Mouse (Mus musculus): Measurements from ENCODE around the gene Slc25a13. TPM values are rescaled to one million over a fixed set of nuclear protein-coding genes. Genes with fewer than 3 reads are reported as not detected.

Gene Slc25a13
- polyA plus RNA-seq, 1 experiment from 2014 or later: 43.6 TPM

DNA sequence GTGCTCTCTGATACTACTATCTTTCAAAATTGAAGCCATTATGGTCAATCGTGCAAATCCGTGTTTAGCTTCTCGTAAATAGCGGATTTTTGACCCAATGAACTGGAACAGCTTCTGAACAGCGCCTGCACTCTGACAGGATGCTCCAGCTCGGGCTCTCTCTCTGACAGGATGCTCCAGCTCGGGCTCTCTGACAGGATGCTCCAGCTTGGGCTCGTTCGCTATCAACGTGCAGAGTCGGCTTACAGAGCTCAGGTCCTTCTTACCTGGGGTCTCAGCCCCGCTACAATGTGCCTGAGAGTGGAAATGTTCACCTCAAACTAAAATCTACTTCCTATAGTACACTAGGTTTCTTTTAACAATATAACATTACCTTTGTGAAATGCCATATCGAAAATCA, 71.6 kb downstream of the Slc25a13 start:
- H3K4me1 ChIP-seq (ENCODE audit: control insufficient read depth, insufficient read depth, low read length): no peaks in the 10 kb centered on the region
- H3K9ac ChIP-seq (ENCODE audit: low read depth, low read length): no peak overlapping the region
- no peaks in the 10 kb centered on the region for H3K9me3 ChIP-seq (ENCODE audit: control insufficient read depth, low read length)
- no peak overlapping the region for H3K27ac ChIP-seq (ENCODE audit: low read depth, low read length)
- H3K36me3 ChIP-seq (ENCODE audit: control insufficient read depth, insufficient read depth, low read length): peaks cover 5% of the 10 kb centered on the region; the same call in 1 of the 2 replicates
- WGBS: 46% methylated on average over 13 of the region's 13 CpGs
- no peak for ATAC-seq (ENCODE audit: low FRiP score, low TSS enrichment)
- no peak overlapping the region for H3K4me3 ChIP-seq (ENCODE audit: low read length)
- no peaks in the 10 kb centered on the region for H3K27me3 ChIP-seq (ENCODE audit: control insufficient read depth, insufficient read depth, low read length)
- no peak overlapping the region for H3K4me2 ChIP-seq (replicated peaks; ENCODE audit: low read depth, low read length)

DNA sequence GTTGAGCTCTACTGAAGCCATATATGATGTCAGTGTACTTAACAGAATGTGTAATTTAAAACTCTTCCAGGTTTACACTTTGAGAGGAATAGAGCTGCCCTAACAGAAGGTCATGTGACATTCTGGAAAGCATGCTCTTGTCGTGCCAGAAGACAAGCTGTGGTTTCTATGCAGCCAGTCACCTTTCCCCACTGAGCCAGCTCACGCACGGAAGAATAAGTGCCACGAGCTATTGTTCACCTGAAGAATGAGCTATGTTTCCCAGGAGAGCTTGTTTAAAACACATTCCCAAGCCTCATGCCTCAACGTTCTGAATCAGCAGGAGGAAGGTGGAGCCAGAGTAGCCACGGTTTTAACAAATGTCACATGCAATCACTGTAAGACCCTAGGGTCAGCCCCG, 73.4 kb downstream of the Slc25a13 start:
- Histone ChIP-seq H3K27me3 (ENCODE audit: control insufficient read depth, insufficient read depth, low read length) (no peaks in the 10 kb centered on the region), H3K36me3 (ENCODE audit: control insufficient read depth, insufficient read depth, low read length) (peaks cover 5% of the 10 kb centered on the region; the same call in 1 of the 2 replicates), H3K4me1 (ENCODE audit: control insufficient read depth, insufficient read depth, low read length) (no peaks in the 10 kb centered on the region), H3K9ac (ENCODE audit: low read depth, low read length) (no peak overlapping the region), H3K27ac (ENCODE audit: low read depth, low read length) (no peak overlapping the region), H3K4me2 (replicated peaks; ENCODE audit: low read depth, low read length) (no peak overlapping the region), H3K9me3 (ENCODE audit: control insufficient read depth, low read length) (no peaks in the 10 kb centered on the region), H3K4me3 (ENCODE audit: low read length) (no peak overlapping the region)
- 38% methylated on average over 7 of the region's 7 CpGs for WGBS
- no peak for ATAC-seq (ENCODE audit: low FRiP score, low TSS enrichment)

DNA sequence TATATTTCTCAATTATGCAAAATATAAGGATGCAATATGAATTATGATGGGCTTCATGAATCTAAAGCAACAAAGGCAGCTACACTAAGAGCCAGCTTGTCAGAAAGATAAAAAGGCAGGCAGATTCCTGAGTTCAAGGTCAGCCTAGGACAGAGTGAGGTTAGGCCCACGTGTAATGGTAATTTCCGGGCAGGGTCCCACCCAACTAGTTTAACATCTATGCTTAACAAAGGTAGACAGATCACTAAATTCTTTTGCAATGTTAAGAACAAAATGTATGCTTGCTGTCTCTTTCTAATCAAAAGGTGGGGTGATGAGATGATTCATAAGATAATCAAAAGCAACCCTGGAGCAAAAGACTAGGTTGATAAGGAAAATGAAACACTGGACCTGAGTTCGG, 76.6 kb downstream of the Slc25a13 start:
- H3K27ac ChIP-seq (ENCODE audit: low read depth, low read length): no peak overlapping the region
- 88% methylated on average over 3 of the region's 3 CpGs for WGBS
- H3K36me3 ChIP-seq (ENCODE audit: control insufficient read depth, insufficient read depth, low read length): no peaks in the 10 kb centered on the region
- ATAC-seq (ENCODE audit: low FRiP score, low TSS enrichment): no peak
- no peaks in the 10 kb centered on the region for H3K4me1 ChIP-seq (ENCODE audit: control insufficient read depth, insufficient read depth, low read length)
- H3K9me3 ChIP-seq (ENCODE audit: control insufficient read depth, low read length): no peaks in the 10 kb centered on the region
- no peak overlapping the region for H3K4me2 ChIP-seq (replicated peaks; ENCODE audit: low read depth, low read length)
- no peaks in the 10 kb centered on the region for H3K27me3 ChIP-seq (ENCODE audit: control insufficient read depth, insufficient read depth, low read length)
- H3K4me3 ChIP-seq (ENCODE audit: low read length): no peak overlapping the region
- H3K9ac ChIP-seq (ENCODE audit: low read depth, low read length): no peak overlapping the region

DNA sequence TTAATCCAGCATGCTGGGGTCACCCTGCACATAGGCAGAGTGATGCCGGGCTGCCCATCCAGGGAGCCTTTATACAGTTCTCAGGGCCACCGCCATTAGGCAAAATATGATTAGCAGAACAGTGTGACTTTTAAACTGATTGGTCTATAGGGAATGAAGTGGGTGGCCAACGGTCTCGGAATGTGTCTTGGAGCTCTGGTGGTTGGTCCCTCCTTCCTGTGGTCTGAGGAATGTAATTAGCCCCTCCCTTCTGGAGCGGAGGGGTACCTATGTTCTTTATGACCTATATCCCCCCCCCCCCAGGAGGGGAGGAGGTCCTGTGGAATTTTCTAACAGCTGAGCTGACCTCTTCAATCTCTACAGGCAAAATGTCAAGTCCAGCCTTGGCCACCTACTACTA, 77.9 kb downstream of the Slc25a13 start:
- Histone ChIP-seq H3K36me3 (ENCODE audit: control insufficient read depth, insufficient read depth, low read length) (no peaks in the 10 kb centered on the region), H3K4me2 (replicated peaks; ENCODE audit: low read depth, low read length) (no peak overlapping the region), H3K27me3 (ENCODE audit: control insufficient read depth, insufficient read depth, low read length) (no peaks in the 10 kb centered on the region), H3K9ac (ENCODE audit: low read depth, low read length) (no peak overlapping the region), H3K4me3 (ENCODE audit: low read length) (no peak overlapping the region), H3K27ac (ENCODE audit: low read depth, low read length) (no peak overlapping the region), H3K4me1 (ENCODE audit: control insufficient read depth, insufficient read depth, low read length) (no peaks in the 10 kb centered on the region), H3K9me3 (ENCODE audit: control insufficient read depth, low read length) (no peaks in the 10 kb centered on the region)
- ATAC-seq (ENCODE audit: low FRiP score, low TSS enrichment): no peak
- WGBS: 84% methylated on average over 5 of the region's 5 CpGs

DNA sequence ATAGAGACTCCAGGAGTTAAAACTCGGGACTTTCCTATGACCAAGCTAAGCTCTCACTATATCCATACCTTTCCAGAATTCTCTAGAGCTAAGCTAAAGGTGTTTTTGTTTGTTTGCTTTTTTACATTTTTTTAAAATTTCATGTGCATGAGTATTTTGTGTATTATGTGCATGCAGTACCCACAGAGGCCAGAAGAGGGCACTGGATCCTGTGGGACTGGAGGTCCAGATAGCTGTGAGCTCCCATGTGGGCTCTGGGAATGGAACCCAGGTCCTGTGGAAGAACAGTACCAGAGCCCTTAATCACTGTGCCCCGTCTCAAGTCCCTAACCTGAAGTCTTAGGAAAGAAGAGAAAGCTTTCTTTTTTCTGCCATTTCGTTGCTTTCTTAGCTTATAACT, 80.2 kb downstream of the Slc25a13 start:
- 98% methylated on average over 3 of the region's 3 CpGs for WGBS
- no peaks in the 10 kb centered on the region for H3K9me3 ChIP-seq (ENCODE audit: control insufficient read depth, low read length)
- H3K27me3 ChIP-seq (ENCODE audit: control insufficient read depth, insufficient read depth, low read length): no peaks in the 10 kb centered on the region
- H3K4me1 ChIP-seq (ENCODE audit: control insufficient read depth, insufficient read depth, low read length): no peaks in the 10 kb centered on the region
- no peak overlapping the region for H3K27ac ChIP-seq (ENCODE audit: low read depth, low read length)
- ATAC-seq (ENCODE audit: low FRiP score, low TSS enrichment): no peak
- H3K4me3 ChIP-seq (ENCODE audit: low read length): no peak overlapping the region
- no peak overlapping the region for H3K4me2 ChIP-seq (replicated peaks; ENCODE audit: low read depth, low read length)
- H3K9ac ChIP-seq (ENCODE audit: low read depth, low read length): no peak overlapping the region
- no peaks in the 10 kb centered on the region for H3K36me3 ChIP-seq (ENCODE audit: control insufficient read depth, insufficient read depth, low read length)

DNA sequence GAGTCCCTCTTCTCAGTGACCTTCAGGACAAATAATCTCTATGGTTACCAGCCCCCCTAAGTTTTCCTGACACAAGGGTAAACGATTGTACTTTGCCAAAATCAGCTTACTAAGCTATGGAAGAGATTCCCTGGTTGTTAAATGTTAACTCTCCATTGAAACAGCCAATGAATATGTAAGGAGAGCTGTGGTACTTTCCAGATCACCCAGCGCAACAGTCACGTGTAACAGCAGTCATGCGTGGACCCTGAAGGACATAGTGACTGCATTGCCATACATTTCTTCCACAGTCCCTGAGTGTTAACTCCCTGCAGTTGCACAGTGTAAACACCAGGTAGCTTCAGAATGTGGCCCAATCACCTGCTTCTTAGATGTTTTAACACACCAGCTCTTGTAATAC, 82.0 kb downstream of the Slc25a13 start:
- H3K27ac ChIP-seq (ENCODE audit: low read depth, low read length): no peak overlapping the region
- H3K27me3 ChIP-seq (ENCODE audit: control insufficient read depth, insufficient read depth, low read length): no peaks in the 10 kb centered on the region
- peak; percentile 28; the same call in 1 of the 2 replicates for ATAC-seq (ENCODE audit: low FRiP score, low TSS enrichment)
- WGBS: 80% methylated on average over 4 of the region's 4 CpGs
- no peak overlapping the region for H3K9ac ChIP-seq (ENCODE audit: low read depth, low read length)
- H3K4me1 ChIP-seq (ENCODE audit: control insufficient read depth, insufficient read depth, low read length): no peaks in the 10 kb centered on the region
- H3K36me3 ChIP-seq (ENCODE audit: control insufficient read depth, insufficient read depth, low read length): no peaks in the 10 kb centered on the region
- no peaks in the 10 kb centered on the region for H3K9me3 ChIP-seq (ENCODE audit: control insufficient read depth, low read length)
- no peak overlapping the region for H3K4me3 ChIP-seq (ENCODE audit: low read length)
- no peak overlapping the region for H3K4me2 ChIP-seq (replicated peaks; ENCODE audit: low read depth, low read length)

DNA sequence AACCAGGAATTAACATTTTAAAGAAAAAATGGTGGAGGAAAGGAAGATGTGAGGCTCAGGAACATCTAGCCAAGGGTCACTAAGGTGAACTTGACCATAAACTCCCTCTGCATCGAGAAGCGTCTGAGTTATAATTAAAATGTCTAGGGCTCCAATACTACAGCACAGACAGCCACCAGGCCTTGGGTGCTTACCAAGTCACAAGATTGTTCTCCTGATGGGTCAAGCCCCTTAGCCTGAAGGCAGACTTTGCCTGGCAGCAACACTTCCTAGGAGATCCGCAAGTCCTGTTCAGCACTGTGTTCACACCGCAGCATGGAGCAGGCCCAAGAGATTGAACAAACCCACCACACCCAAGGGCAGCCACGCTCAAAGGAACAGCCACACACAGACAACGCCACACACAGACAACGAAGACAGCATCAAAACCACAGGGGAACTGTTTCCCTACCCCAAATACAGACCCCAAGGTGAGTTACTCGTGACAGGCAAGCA, 83.4 kb downstream of the Slc25a13 start:
- no peak for ATAC-seq (ENCODE audit: low FRiP score, low TSS enrichment)
- no peaks in the 10 kb centered on the region for H3K9me3 ChIP-seq (ENCODE audit: control insufficient read depth, low read length)
- H3K27ac ChIP-seq (ENCODE audit: low read depth, low read length): no peak overlapping the region
- H3K27me3 ChIP-seq (ENCODE audit: control insufficient read depth, insufficient read depth, low read length): no peaks in the 10 kb centered on the region
- H3K36me3 ChIP-seq (ENCODE audit: control insufficient read depth, insufficient read depth, low read length): no peaks in the 10 kb centered on the region
- WGBS: 86% methylated on average over 8 of the region's 8 CpGs
- no peaks in the 10 kb centered on the region for H3K4me1 ChIP-seq (ENCODE audit: control insufficient read depth, insufficient read depth, low read length)
- no peak overlapping the region for H3K9ac ChIP-seq (ENCODE audit: low read depth, low read length)
- no peak overlapping the region for H3K4me2 ChIP-seq (replicated peaks; ENCODE audit: low read depth, low read length)
- no peak overlapping the region for H3K4me3 ChIP-seq (ENCODE audit: low read length)

DNA sequence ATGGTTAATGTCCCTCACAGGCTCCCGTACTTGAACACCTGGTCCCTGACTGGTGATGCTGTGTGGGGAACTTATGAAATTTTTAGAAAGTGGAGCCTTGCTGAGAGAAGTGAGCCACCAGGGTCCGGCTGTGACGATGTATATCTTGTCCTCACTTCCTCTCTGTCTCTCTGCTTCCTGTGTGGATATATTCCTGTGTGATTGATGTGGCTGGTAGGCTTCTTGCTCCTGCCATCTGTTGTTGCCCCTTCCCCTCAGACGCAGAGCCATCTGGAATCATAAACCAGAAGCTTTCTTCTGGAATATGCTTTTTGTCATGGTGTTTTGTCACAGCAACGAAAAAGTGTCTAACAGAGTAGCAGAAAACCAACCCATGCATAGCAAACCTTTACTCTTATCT, 84.9 kb downstream of the Slc25a13 start:
- Histone ChIP-seq H3K4me3 (ENCODE audit: low read length) (no peak overlapping the region), H3K36me3 (ENCODE audit: control insufficient read depth, insufficient read depth, low read length) (no peaks in the 10 kb centered on the region; the same call in 1 of the 2 replicates), H3K4me2 (replicated peaks; ENCODE audit: low read depth, low read length) (no peak overlapping the region), H3K27ac (ENCODE audit: low read depth, low read length) (no peak overlapping the region), H3K9ac (ENCODE audit: low read depth, low read length) (no peak overlapping the region), H3K4me1 (ENCODE audit: control insufficient read depth, insufficient read depth, low read length) (no peaks in the 10 kb centered on the region), H3K9me3 (ENCODE audit: control insufficient read depth, low read length) (no peaks in the 10 kb centered on the region), H3K27me3 (ENCODE audit: control insufficient read depth, insufficient read depth, low read length) (no peaks in the 10 kb centered on the region)
- ATAC-seq (ENCODE audit: low FRiP score, low TSS enrichment): no peak
- WGBS: 64% methylated on average over 5 of the region's 5 CpGs

DNA sequence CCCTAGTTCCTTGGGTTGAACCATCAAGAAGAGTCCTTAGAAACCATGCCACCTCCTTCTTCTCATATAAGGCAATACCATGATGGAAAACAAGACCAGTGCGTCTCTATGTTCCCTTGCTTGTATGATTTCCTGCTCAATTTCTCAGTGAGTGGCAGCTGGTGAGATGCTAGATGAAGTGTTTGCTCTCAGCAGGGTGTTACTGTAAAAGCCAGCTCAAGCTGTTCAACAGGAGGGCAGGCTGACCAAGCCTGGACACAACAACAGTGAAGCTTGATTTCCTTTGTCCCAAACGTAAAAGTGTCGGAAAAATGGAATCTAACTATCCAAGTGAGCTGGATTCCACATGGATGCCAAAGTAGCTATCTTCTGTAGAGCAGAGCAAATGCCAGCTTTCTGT, 91.4 kb downstream of the Slc25a13 start:
- no peak overlapping the region for H3K27ac ChIP-seq (ENCODE audit: low read depth, low read length)
- no peak overlapping the region for H3K4me2 ChIP-seq (replicated peaks; ENCODE audit: low read depth, low read length)
- H3K27me3 ChIP-seq (ENCODE audit: control insufficient read depth, insufficient read depth, low read length): no peaks in the 10 kb centered on the region
- H3K9me3 ChIP-seq (ENCODE audit: control insufficient read depth, low read length): no peaks in the 10 kb centered on the region
- H3K36me3 ChIP-seq (ENCODE audit: control insufficient read depth, insufficient read depth, low read length): no peaks in the 10 kb centered on the region; the same call in 1 of the 2 replicates
- ATAC-seq (ENCODE audit: low FRiP score, low TSS enrichment): no peak
- H3K4me3 ChIP-seq (ENCODE audit: low read length): no peak overlapping the region
- 94% methylated on average over 3 of the region's 3 CpGs for WGBS
- no peaks in the 10 kb centered on the region for H3K4me1 ChIP-seq (ENCODE audit: control insufficient read depth, insufficient read depth, low read length)
- H3K9ac ChIP-seq (ENCODE audit: low read depth, low read length): no peak overlapping the region

Data from kidney, embryonic 14.5 days (tissue).